Mouse (Mus musculus): Measurements from ENCODE around the gene Cx3cr1.

DNA sequence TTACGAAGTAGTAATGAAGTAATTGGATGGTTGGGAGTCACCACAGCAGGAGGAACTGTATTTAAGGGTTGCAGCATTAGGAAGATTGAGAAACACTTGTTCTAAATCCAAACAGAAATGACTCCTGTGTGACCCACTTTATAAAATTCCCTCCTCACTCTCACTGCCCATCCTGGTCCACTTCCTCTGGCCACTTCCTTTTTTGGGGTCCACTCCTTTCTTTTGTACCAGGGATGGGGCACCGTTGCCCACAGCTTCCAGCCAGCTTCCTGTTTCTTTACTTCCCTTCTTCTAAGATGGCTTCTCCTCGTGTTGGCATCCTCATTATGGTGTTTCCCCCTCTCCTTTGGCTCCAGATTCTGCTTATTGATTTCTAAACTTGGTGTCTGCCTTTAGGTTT, 10.9 kb downstream of the Cx3cr1 start:
- TF ChIP-seq CTCF (IDR thresholded peaks at IDR 0.05; ENCODE audit: low read depth) (no peak), EP300 (IDR thresholded peaks at IDR 0.05; ENCODE audit: low read depth) (no peak)

Data from liver, postnatal 0 days (tissue).